Comparison of ENCODE assay signal across 18 mouse cellular contexts in the genomic region with DNA sequence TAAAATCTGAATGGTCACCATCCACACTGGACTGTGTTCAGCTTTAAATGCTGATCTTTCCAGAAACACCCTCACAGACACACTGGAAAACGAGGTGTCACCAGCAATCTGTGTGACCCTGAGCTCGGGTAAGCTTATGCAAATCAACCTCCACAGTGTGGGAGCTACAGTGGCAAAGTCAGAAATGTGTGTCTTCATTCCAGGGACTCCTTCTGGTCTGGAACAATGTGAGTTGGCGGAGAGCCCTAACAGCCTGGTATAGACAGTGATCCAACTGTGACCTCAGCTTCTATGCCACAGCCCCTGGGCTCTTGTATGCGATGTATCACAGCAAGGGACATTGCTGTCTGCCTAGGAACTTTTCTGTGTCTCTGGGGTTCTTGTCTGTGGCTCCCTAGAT. TPM values are rescaled to one million over a fixed set of nuclear protein-coding genes. Genes with fewer than 3 reads are reported as not detected.
DNase-seq lines count a peak whose midpoint lies in the region; ATAC-seq and TF ChIP-seq lines count a peak whose summit lies in the region.
"Had no signal": no experiment of that assay in that cellular context is flagged by ENCODE, and none has a peak within 500 bp of the region (broad histone marks: within the 10 kb centered on the region; RNA-seq: fewer than 3 reads in every experiment).

No protein-coding gene starts in this region.

- no peak overlapping the region for H3K27ac ChIP-seq in heart, adult 2 months
- no peak overlapping the region for H3K27ac ChIP-seq in midbrain, embryonic 15.5 days
- H3K27ac ChIP-seq: forebrain, embryonic 15.5 days; midbrain, embryonic 12.5 days; neural tube, embryonic 13.5 days had no signal

- H3K36me3 ChIP-seq in heart, adult 2 months (ENCODE audit: control insufficient read depth, insufficient read depth, low read length) = no peaks in the 10 kb centered on the region
- no peaks in the 10 kb centered on the region for H3K36me3 ChIP-seq in midbrain, embryonic 15.5 days (replicated peaks)
- H3K36me3 ChIP-seq: forebrain, embryonic 15.5 days; midbrain, embryonic 12.5 days; neural tube, embryonic 13.5 days had no signal

- no peak overlapping the region for H3K4me3 ChIP-seq in heart, adult 2 months
- no peak overlapping the region for H3K4me3 ChIP-seq in midbrain, embryonic 15.5 days
- H3K4me3 ChIP-seq: forebrain, embryonic 15.5 days; midbrain, embryonic 12.5 days; neural tube, embryonic 13.5 days had no signal

- no peaks in the 10 kb centered on the region for H3K79me2 ChIP-seq in heart, adult 2 months (replicated peaks; ENCODE audit: control insufficient read depth, insufficient read depth, low read length)

- no peak for TF ChIP-seq POLR2A in heart, adult 2 months (IDR thresholded peaks at IDR 0.05; ENCODE audit: insufficient read depth, low read depth, low read length)

- no peak for TF ChIP-seq CTCF in heart, adult 2 months (IDR thresholded peaks at IDR 0.05)

- no peaks in the 10 kb centered on the region for H3K27me3 ChIP-seq in heart, adult 2 months (ENCODE audit: control insufficient read depth, insufficient read depth, low read length)
- 0 out of 2 replicates have a peak, but pooled peaks cover 2% of the 10 kb centered on the region for H3K27me3 ChIP-seq in midbrain, embryonic 15.5 days (replicated peaks)
- H3K27me3 ChIP-seq: forebrain, embryonic 15.5 days; neural tube, embryonic 13.5 days had no signal

- H3K9me3 ChIP-seq in midbrain, embryonic 15.5 days = no peaks in the 10 kb centered on the region
- H3K9me3 ChIP-seq: forebrain, embryonic 15.5 days; midbrain, embryonic 12.5 days; neural tube, embryonic 13.5 days had no signal

- TF ChIP-seq EP300 in heart, adult 2 months (IDR thresholded peaks at IDR 0.05; ENCODE audit: insufficient read depth, low read depth, low read length) = no peak

- intact Hi-C loops in heart, adult 2 months (cut with DNase I) = no loop called here

- peak; percentile 22 for DNase-seq in heart, postnatal 4 days
- DNase-seq in heart, adult 2 months = no peak
- peak; percentile 70 to 74 for DNase-seq in cerebellum, adult 18-20 months
- DNase-seq in frontal cortex, postnatal 10 days (ENCODE audit: low spot score in 2 of 2) = peak; percentile 25 to 53
- peak; percentile 19 to 56 for DNase-seq in left cerebral cortex, adult 18-20 months (ENCODE audit: low spot score in 2 of 2)
- DNase-seq in embryo, embryonic 10 days (ENCODE audit: low spot score) = no peak
- DNase-seq in yolk sac, embryonic 10.5 days (ENCODE audit: low spot score) = no peak
- DNase-seq: kidney, adult 18-20 months; lung, postnatal 10 days; thymus, postnatal 36 days had no signal

- no peak overlapping the region for H3K4me2 ChIP-seq in midbrain, embryonic 15.5 days
- H3K4me2 ChIP-seq: forebrain, embryonic 15.5 days; liver, embryonic 11.5 days; midbrain, embryonic 12.5 days; neural tube, embryonic 13.5 days had no signal

- no peaks in the 10 kb centered on the region for H3K4me1 ChIP-seq in heart, adult 2 months (ENCODE audit: control insufficient read depth, insufficient read depth, low read length)
- no peaks in the 10 kb centered on the region for H3K4me1 ChIP-seq in midbrain, embryonic 15.5 days
- H3K4me1 ChIP-seq: forebrain, embryonic 15.5 days; midbrain, embryonic 12.5 days; neural tube, embryonic 13.5 days had no signal

- H3K9ac ChIP-seq in heart, adult 2 months (ENCODE audit: low read depth, low read length) = no peak overlapping the region
- H3K9ac ChIP-seq in midbrain, embryonic 15.5 days = no peak overlapping the region
- H3K9ac ChIP-seq: forebrain, embryonic 15.5 days; midbrain, embryonic 12.5 days; neural tube, embryonic 13.5 days had no signal

- ATAC-seq in midbrain, embryonic 15.5 days (replicated peaks) = no peak
- ATAC-seq: forebrain, embryonic 15.5 days had no signal

- WGBS in heart, adult 2 months = 35% methylated on average over 4 of the region's 4 CpGs
- 56% methylated on average over 4 of the region's 4 CpGs for WGBS in midbrain, embryonic 15.5 days

RNA-seq across cellular contexts. Expression of gene Slc35f3, which starts 25.3 kb away (rescaled TPM):
- not detected for total RNA-seq in heart, postnatal 4 days (2021)
- not detected for total RNA-seq in heart, adult 2 months (2021)
- not detected in 2 replicates for polyA plus RNA-seq in heart, adult 2 months (2012; rRNA removed)
- 10 to 100 TPM; 34.9 to 37.9 TPM for total RNA-seq in left cerebral cortex, adult 18-20 months (2021)
- polyA plus RNA-seq in midbrain, embryonic 15.5 days (2015; fragmentation: Nextera tagmentation; extraction: Ambion mirVana) = 1.7 and 2.0 TPM in 2 replicates
- total RNA-seq: heart, adult 8-10 months; MEL had no signal
- polyA plus RNA-seq: C2C12 had no signal

Comparison
In these comparisons a context has a peak if more than half of its experiments do, and no peak if none do; other contexts are left out.
1. DNase-seq: peak in heart, postnatal 4 days (single experiment), cerebellum, adult 18-20 months (2 of 2), frontal cortex, postnatal 10 days (2 of 2) and left cerebral cortex, adult 18-20 months (2 of 2); none in heart, adult 2 months (0 of 2), embryo, embryonic 10 days (single experiment) and yolk sac, embryonic 10.5 days (single experiment).
2. RNA of gene Slc35f3, which starts 25.3 kb away (total RNA-seq): 34.9 to 37.9 TPM in left cerebral cortex, adult 18-20 months; not detected in heart, adult 2 months and not detected in heart, postnatal 4 days; every median in the first group is over 10 times any median in the second.